9 mouse cellular contexts compared by ENCODE assay signal in the genomic region with DNA sequence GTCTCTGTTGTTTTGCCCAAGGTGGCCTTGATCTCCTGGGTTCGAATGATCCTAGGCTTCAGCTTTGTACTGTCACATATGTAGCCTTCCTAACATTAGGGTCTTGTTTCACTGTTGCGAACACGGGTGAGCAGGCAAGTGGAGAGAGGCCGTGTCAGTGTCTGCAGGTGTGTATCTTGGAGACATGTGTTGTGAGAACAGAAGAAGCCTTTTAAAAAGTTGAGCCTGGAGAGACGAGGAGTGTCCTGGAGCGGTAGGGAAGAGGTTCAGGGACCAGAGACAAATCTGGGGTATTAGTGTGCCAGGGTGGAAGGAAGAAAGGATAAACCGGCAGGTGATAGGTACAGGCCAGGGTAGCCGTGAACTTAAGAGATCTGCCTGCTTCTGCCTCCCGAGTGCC. TPM values are rescaled to one million over a fixed set of nuclear protein-coding genes. Genes with fewer than 3 reads are reported as not detected.
DNase-seq lines count a peak whose midpoint lies in the region; ATAC-seq and TF ChIP-seq lines count a peak whose summit lies in the region.
"Had no signal": no experiment of that assay in that cellular context is flagged by ENCODE, and none has a peak within 500 bp of the region (broad histone marks: within the 10 kb centered on the region; RNA-seq: fewer than 3 reads in every experiment).

No protein-coding gene starts in this region.

- WGBS in lung, embryonic 15.5 days: 75% methylated on average over 9 of the region's 9 CpGs
- WGBS in heart, embryonic 14.5 days: 70% methylated on average over 9 of the region's 9 CpGs
- WGBS in liver, postnatal 0 days (ENCODE audit: insufficient replicate concordance): 71% methylated on average over 9 of the region's 9 CpGs

- no peak for ATAC-seq in lung, embryonic 15.5 days (ENCODE audit: borderline replicate concordance, extremely low read depth, low FRiP score, low TSS enrichment)
- no peak for ATAC-seq in heart, embryonic 14.5 days (ENCODE audit: insufficient number of reproducible peaks, insufficient read depth, low FRiP score, low read depth)
- no peak for ATAC-seq in liver, postnatal 0 days

- DNase-seq in cerebellum, adult 11 months: peak; percentile 5
- no peak for DNase-seq in cerebellum, postnatal 14 days
- no peak for DNase-seq in lung, postnatal 25 days (ENCODE audit: low spot score)
- no peak for DNase-seq in liver, postnatal 0 days
- no peak for DNase-seq in right cerebral cortex, adult 18-20 months
- DNase-seq in left cerebral cortex, postnatal 25 days (ENCODE audit: low spot score in 2 of 2): no peak

- no peaks in the 10 kb centered on the region for H3K9me3 ChIP-seq in lung, embryonic 15.5 days
- H3K9me3 ChIP-seq in heart, embryonic 14.5 days (ENCODE audit: control insufficient read depth, low read length): no peaks in the 10 kb centered on the region
- no peaks in the 10 kb centered on the region for H3K9me3 ChIP-seq in liver, postnatal 0 days (ENCODE audit: low read length)

- peaks cover 14% of the 10 kb centered on the region for H3K36me3 ChIP-seq in lung, embryonic 15.5 days
- peaks cover 31% of the 10 kb centered on the region for H3K36me3 ChIP-seq in heart, embryonic 14.5 days (ENCODE audit: control insufficient read depth, insufficient read depth, low read length)
- H3K36me3 ChIP-seq in liver, postnatal 0 days (replicated peaks; ENCODE audit: insufficient read depth, low read length): peaks cover 20% of the 10 kb centered on the region

- no peak for TF ChIP-seq CTCF in liver, postnatal 0 days (IDR thresholded peaks at IDR 0.05; ENCODE audit: low read depth)

- peak overlapping the region; percentile 93 for H3K4me2 ChIP-seq in lung, embryonic 15.5 days
- peak overlapping the region; percentile 85 for H3K4me2 ChIP-seq in heart, embryonic 14.5 days (ENCODE audit: low read length)
- H3K4me2 ChIP-seq in liver, postnatal 0 days (ENCODE audit: low read depth, low read length): peak overlapping the region; percentile 98

- H3K4me3 ChIP-seq in lung, embryonic 15.5 days: peak overlapping the region; percentile 74
- peak overlapping the region; percentile 47 to 65 for H3K4me3 ChIP-seq in heart, embryonic 14.5 days (ENCODE audit: control insufficient read depth in 1 of 2, insufficient read depth in 1 of 2, low read depth in 1 of 2, low read length in 2 of 2)
- peak overlapping the region; percentile 61 for H3K4me3 ChIP-seq in liver, postnatal 0 days (ENCODE audit: low read depth, low read length)

- no peaks in the 10 kb centered on the region for H3K27me3 ChIP-seq in lung, embryonic 15.5 days
- H3K27me3 ChIP-seq in heart, embryonic 14.5 days (ENCODE audit: control insufficient read depth, insufficient read depth, low read length): no peaks in the 10 kb centered on the region
- H3K27me3 ChIP-seq in liver, postnatal 0 days (ENCODE audit: insufficient read depth, low read length): no peaks in the 10 kb centered on the region

- intact Hi-C loops in left cerebral cortex, postnatal 25 days (cut with DNase I): loop anchor here (5.0 kb wide), 1 partner anchor 111 kb away; a partner anchor contains a TSS

- TF ChIP-seq EP300 in liver, postnatal 0 days (IDR thresholded peaks at IDR 0.05; ENCODE audit: low read depth): no peak

- peak overlapping the region; percentile 57 for H3K9ac ChIP-seq in lung, embryonic 15.5 days
- peak overlapping the region; percentile 70 for H3K9ac ChIP-seq in heart, embryonic 14.5 days (ENCODE audit: low read length)
- H3K9ac ChIP-seq in liver, postnatal 0 days (replicated peaks): peak overlapping the region; percentile 68

- H3K27ac ChIP-seq in lung, embryonic 15.5 days: no peak overlapping the region
- H3K27ac ChIP-seq in heart, embryonic 14.5 days (replicated peaks in 1 of 2; ENCODE audit: control insufficient read depth in 1 of 2, insufficient read depth in 1 of 2, low read depth in 2 of 2, low read length in 2 of 2): no peak overlapping the region
- no peak overlapping the region for H3K27ac ChIP-seq in liver, postnatal 0 days (ENCODE audit: low read depth)

- peaks cover 43% of the 10 kb centered on the region for H3K4me1 ChIP-seq in lung, embryonic 15.5 days
- peaks cover 18 to 24% of the 10 kb centered on the region in 2 experiments for H3K4me1 ChIP-seq in heart, embryonic 14.5 days (ENCODE audit: control insufficient read depth in 2 of 2, insufficient read depth in 2 of 2, low read length in 2 of 2)
- peaks cover 20% of the 10 kb centered on the region for H3K4me1 ChIP-seq in liver, postnatal 0 days (ENCODE audit: insufficient read depth)

RNA-seq across cellular contexts. Expression of a gene that starts 1.4 kb away (rescaled TPM):
- 3.2 and 3.5 TPM in 2 replicates for polyA plus RNA-seq in lung, embryonic 15.5 days (2015; fragmentation: Nextera tagmentation; extraction: Ambion mirVana)
- polyA plus RNA-seq in heart, embryonic 14.5 days (2014; fragmentation: Nextera tagmentation; extraction: Ambion mirVana): 1.2 and 1.3 TPM in 2 replicates
- 1.6 and 1.9 TPM in 2 replicates for polyA plus RNA-seq in liver, postnatal 0 days (2015; fragmentation: Nextera tagmentation; extraction: Ambion mirVana)
- total RNA-seq in left cerebral cortex, postnatal 25 days (2021): 1 to 10 TPM; 2.9 to 5.3 TPM

RNA-seq across cellular contexts. Expression of a gene that starts 2.3 kb away (rescaled TPM):
- 48.7 and 50.7 TPM in 2 replicates for polyA plus RNA-seq in lung, embryonic 15.5 days (2015; fragmentation: Nextera tagmentation; extraction: Ambion mirVana)
- polyA plus RNA-seq in heart, embryonic 14.5 days (2014; fragmentation: Nextera tagmentation; extraction: Ambion mirVana): 21.8 TPM in 2 replicates
- polyA plus RNA-seq in liver, postnatal 0 days (2015; fragmentation: Nextera tagmentation; extraction: Ambion mirVana): 12.3 and 14.5 TPM in 2 replicates
- total RNA-seq in left cerebral cortex, postnatal 25 days (2021): 10 to 100 TPM; 30.2 to 37.0 TPM

RNA-seq across cellular contexts. Expression of a gene that starts 12.4 kb away (rescaled TPM):
- polyA plus RNA-seq in lung, embryonic 15.5 days (2015; fragmentation: Nextera tagmentation; extraction: Ambion mirVana): 0.07 and 0.20 TPM in 2 replicates
- polyA plus RNA-seq in heart, embryonic 14.5 days (2014; fragmentation: Nextera tagmentation; extraction: Ambion mirVana): 0.30 and 0.46 TPM in 2 replicates
- not detected in 2 replicates for polyA plus RNA-seq in liver, postnatal 0 days (2015; fragmentation: Nextera tagmentation; extraction: Ambion mirVana)
- 1 to 10 TPM; 7.7 to 8.6 TPM for total RNA-seq in left cerebral cortex, postnatal 25 days (2021)
- total RNA-seq: liver, adult 2 months had no signal
- polyA plus RNA-seq: liver, adult 2 months had no signal

RNA-seq across cellular contexts. Expression of a gene that starts 21.7 kb away (rescaled TPM):
- polyA plus RNA-seq in lung, embryonic 15.5 days (2015; fragmentation: Nextera tagmentation; extraction: Ambion mirVana): not detected in 2 replicates
- not detected in 2 replicates for polyA plus RNA-seq in heart, embryonic 14.5 days (2014; fragmentation: Nextera tagmentation; extraction: Ambion mirVana)
- polyA plus RNA-seq in liver, postnatal 0 days (2015; fragmentation: Nextera tagmentation; extraction: Ambion mirVana): not detected in 2 replicates
- total RNA-seq in left cerebral cortex, postnatal 25 days (2021): not detected
- total RNA-seq: liver, adult 2 months had no signal
- polyA plus RNA-seq: liver, adult 2 months had no signal

RNA-seq across cellular contexts. Expression of a gene that starts 25.0 kb away (rescaled TPM):
- polyA plus RNA-seq in lung, embryonic 15.5 days (2015; fragmentation: Nextera tagmentation; extraction: Ambion mirVana): 80.6 and 87.8 TPM in 2 replicates
- polyA plus RNA-seq in heart, embryonic 14.5 days (2014; fragmentation: Nextera tagmentation; extraction: Ambion mirVana): 59.0 and 66.4 TPM in 2 replicates
- 4.9 and 6.1 TPM in 2 replicates for polyA plus RNA-seq in liver, postnatal 0 days (2015; fragmentation: Nextera tagmentation; extraction: Ambion mirVana)
- total RNA-seq in left cerebral cortex, postnatal 25 days (2021): 100 to 1,000 TPM; 161 to 166 TPM
